Mouse (Mus musculus): ENCODE results near the gene Slc16a10. TPM values are rescaled to one million over a fixed set of nuclear protein-coding genes. Genes with fewer than 3 reads are reported as not detected.

The Slc16a10 gene
- polyA plus RNA-seq, 1 experiment from 2014 or later = 2.2 TPM

DNA sequence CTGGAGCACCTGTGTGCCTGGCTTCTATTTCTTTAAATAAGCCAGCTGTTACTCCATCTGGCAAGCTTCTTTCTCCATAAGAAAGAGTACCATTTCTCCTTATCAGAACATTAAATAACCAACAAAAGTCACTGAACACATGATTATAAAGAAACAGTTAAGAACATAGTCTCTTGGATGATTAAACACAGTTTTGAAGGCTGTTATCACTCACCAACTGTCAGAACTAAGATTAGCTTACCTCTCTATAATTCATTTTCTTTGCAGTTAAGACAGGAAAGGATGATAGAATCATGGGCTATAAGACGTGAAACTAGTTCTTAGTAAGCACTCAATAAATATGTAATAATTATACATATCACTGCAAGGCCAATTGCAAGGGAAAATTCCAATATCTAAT, 36.9 kb downstream of the Slc16a10 start:
- ATAC-seq = no peak
- H3K36me3 ChIP-seq (ENCODE audit: control insufficient read depth, insufficient read depth, low read length) = no peaks in the 10 kb centered on the region
- DNase-seq (ENCODE audit: low spot score) = no peak
- no peaks in the 10 kb centered on the region for H3K9me3 ChIP-seq (replicated peaks; ENCODE audit: control insufficient read depth, low read length)
- 81% methylated on average over 1 of the region's 1 CpGs for WGBS
- no peak overlapping the region for H3K9ac ChIP-seq (ENCODE audit: low read length)
- H3K4me2 ChIP-seq (ENCODE audit: low read length) = no peak overlapping the region
- no peaks in the 10 kb centered on the region for H3K27me3 ChIP-seq (replicated peaks; ENCODE audit: control insufficient read depth, insufficient read depth, low read length)
- no peak overlapping the region for H3K27ac ChIP-seq (ENCODE audit: low read depth, low read length)
- H3K4me3 ChIP-seq (ENCODE audit: low read depth, low read length) = no peak overlapping the region
- no peaks in the 10 kb centered on the region for H3K4me1 ChIP-seq (ENCODE audit: control insufficient read depth, insufficient read depth, low read length)

DNA sequence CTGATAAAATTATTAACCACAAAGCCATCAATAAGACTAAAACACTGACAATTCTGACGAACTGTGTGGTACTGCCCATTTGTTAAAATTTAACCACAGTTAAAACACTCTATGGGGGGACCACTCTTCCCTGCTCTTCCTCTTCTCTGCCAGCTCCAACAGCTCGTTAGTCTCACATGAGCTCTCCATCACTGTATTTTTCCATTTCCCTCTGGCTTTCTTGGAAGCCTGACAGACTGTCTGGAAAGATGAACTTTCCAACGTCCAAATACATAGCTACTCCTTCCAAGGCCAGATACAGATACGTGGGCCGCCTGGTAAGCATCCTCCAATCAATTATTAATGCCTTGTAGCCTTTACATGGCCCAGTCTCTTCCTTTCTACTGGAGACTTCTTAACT, 38.3 kb downstream of the Slc16a10 start:
- Histone ChIP-seq H3K9me3 (replicated peaks; ENCODE audit: control insufficient read depth, low read length) (no peaks in the 10 kb centered on the region), H3K27me3 (replicated peaks; ENCODE audit: control insufficient read depth, insufficient read depth, low read length) (no peaks in the 10 kb centered on the region), H3K4me1 (ENCODE audit: control insufficient read depth, insufficient read depth, low read length) (no peaks in the 10 kb centered on the region), H3K27ac (ENCODE audit: low read depth, low read length) (no peak overlapping the region), H3K9ac (ENCODE audit: low read length) (no peak overlapping the region), H3K36me3 (ENCODE audit: control insufficient read depth, insufficient read depth, low read length) (no peaks in the 10 kb centered on the region), H3K4me3 (ENCODE audit: low read depth, low read length) (no peak overlapping the region), H3K4me2 (ENCODE audit: low read length) (no peak overlapping the region)
- no peak for ATAC-seq
- WGBS = 63% methylated on average over 5 of the region's 5 CpGs
- DNase-seq (ENCODE audit: low spot score) = no peak

- H3K27ac ChIP-seq (ENCODE audit: low read depth, low read length) = no peak overlapping the region
Measured at GRCm38 (mm10) chr10:40102986-40103385, 39.1 kb downstream of the Slc16a10 start.

DNA sequence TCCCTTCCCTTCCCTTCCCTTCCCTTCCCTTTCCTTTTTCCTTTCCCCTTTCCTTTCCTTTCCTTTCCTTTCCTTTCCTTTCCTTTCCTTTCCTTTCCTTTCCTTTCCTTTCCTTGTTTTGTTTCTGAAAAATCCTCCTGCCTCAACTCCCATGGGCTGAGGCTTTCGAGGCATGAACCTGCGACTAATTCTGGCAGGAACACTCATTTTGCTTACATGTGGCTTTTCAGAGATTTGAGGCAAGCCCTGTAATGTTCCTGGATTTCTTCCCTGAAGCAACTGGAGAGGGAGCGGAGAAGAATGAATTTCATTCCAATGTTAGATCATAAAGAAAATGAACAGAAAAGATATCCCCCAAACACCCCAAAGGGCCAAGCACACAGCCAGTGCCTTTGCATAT, 39.9 kb downstream of the Slc16a10 start:
- 78% methylated on average over 3 of the region's 3 CpGs for WGBS
- no peaks in the 10 kb centered on the region for H3K4me1 ChIP-seq (ENCODE audit: control insufficient read depth, insufficient read depth, low read length)
- no peak overlapping the region for H3K9ac ChIP-seq (ENCODE audit: low read length)
- H3K27me3 ChIP-seq (replicated peaks; ENCODE audit: control insufficient read depth, insufficient read depth, low read length) = no peaks in the 10 kb centered on the region
- no peak for DNase-seq (ENCODE audit: low spot score)
- H3K27ac ChIP-seq (ENCODE audit: low read depth, low read length) = no peak overlapping the region
- no peak for ATAC-seq
- H3K9me3 ChIP-seq (replicated peaks; ENCODE audit: control insufficient read depth, low read length) = no peaks in the 10 kb centered on the region
- H3K36me3 ChIP-seq (ENCODE audit: control insufficient read depth, insufficient read depth, low read length) = no peaks in the 10 kb centered on the region
- no peak overlapping the region for H3K4me3 ChIP-seq (ENCODE audit: low read depth, low read length)
- no peak overlapping the region for H3K4me2 ChIP-seq (ENCODE audit: low read length)

More at GRCm38 (mm10) chr10:40102986-40103385, 39.1 kb downstream of the Slc16a10 start:
- Histone ChIP-seq H3K9ac (ENCODE audit: low read length) (no peak overlapping the region), H3K9me3 (replicated peaks; ENCODE audit: control insufficient read depth, low read length) (no peaks in the 10 kb centered on the region), H3K4me2 (ENCODE audit: low read length) (no peak overlapping the region), H3K27me3 (replicated peaks; ENCODE audit: control insufficient read depth, insufficient read depth, low read length) (no peaks in the 10 kb centered on the region), H3K4me1 (ENCODE audit: control insufficient read depth, insufficient read depth, low read length) (no peaks in the 10 kb centered on the region), H3K4me3 (ENCODE audit: low read depth, low read length) (no peak overlapping the region), H3K36me3 (ENCODE audit: control insufficient read depth, insufficient read depth, low read length) (no peaks in the 10 kb centered on the region)
- DNase-seq (ENCODE audit: low spot score) (no peak), ATAC-seq (no peak)
- WGBS = 74% methylated on average over 8 of the region's 8 CpGs

- WGBS = 95% methylated on average over 1 of the region's 1 CpGs
- DNase-seq (ENCODE audit: low spot score) = no peak
- H3K4me2 ChIP-seq (ENCODE audit: low read length) = no peak overlapping the region
- no peak overlapping the region for H3K9ac ChIP-seq (ENCODE audit: low read length)
- H3K4me1 ChIP-seq (ENCODE audit: control insufficient read depth, insufficient read depth, low read length) = no peaks in the 10 kb centered on the region
- no peak for ATAC-seq
- no peaks in the 10 kb centered on the region for H3K9me3 ChIP-seq (replicated peaks; ENCODE audit: control insufficient read depth, low read length)
- no peaks in the 10 kb centered on the region for H3K27me3 ChIP-seq (replicated peaks; ENCODE audit: control insufficient read depth, insufficient read depth, low read length)
- H3K4me3 ChIP-seq (ENCODE audit: low read depth, low read length) = no peak overlapping the region
- H3K27ac ChIP-seq (ENCODE audit: low read depth, low read length) = no peak overlapping the region
- H3K36me3 ChIP-seq (ENCODE audit: control insufficient read depth, insufficient read depth, low read length) = no peaks in the 10 kb centered on the region
Measured at GRCm38 (mm10) chr10:40098441-40098840, 43.6 kb downstream of the Slc16a10 start.

DNA sequence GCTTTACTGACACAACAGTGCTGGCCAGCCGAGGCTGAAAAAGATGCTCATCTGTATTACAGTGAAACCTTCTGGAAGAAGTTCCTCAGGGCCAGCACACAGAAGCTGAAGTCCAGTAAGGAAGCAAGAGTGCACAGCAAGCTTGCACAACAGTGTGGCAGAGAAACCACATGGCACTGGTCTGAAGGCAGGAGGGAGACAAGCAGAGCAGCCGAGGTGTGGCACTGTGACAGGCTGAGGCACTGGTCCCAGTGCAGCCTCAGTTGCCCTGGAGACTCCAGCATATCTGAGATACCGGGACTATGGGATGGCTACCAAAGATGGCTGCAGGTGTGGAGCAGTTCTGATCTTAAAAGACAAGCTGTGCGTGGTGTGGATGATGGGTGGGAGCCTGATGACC, 44.5 kb downstream of the Slc16a10 start:
- WGBS = 79% methylated on average over 4 of the region's 4 CpGs
- Histone ChIP-seq H3K4me2 (ENCODE audit: low read length) (no peak overlapping the region), H3K4me3 (ENCODE audit: low read depth, low read length) (no peak overlapping the region), H3K4me1 (ENCODE audit: control insufficient read depth, insufficient read depth, low read length) (no peaks in the 10 kb centered on the region), H3K27ac (ENCODE audit: low read depth, low read length) (no peak overlapping the region), H3K36me3 (ENCODE audit: control insufficient read depth, insufficient read depth, low read length) (no peaks in the 10 kb centered on the region), H3K9me3 (replicated peaks; ENCODE audit: control insufficient read depth, low read length) (no peaks in the 10 kb centered on the region), H3K27me3 (replicated peaks; ENCODE audit: control insufficient read depth, insufficient read depth, low read length) (no peaks in the 10 kb centered on the region), H3K9ac (ENCODE audit: low read length) (no peak overlapping the region)
- DNase-seq (ENCODE audit: low spot score) = no peak
- no peak for ATAC-seq

DNA sequence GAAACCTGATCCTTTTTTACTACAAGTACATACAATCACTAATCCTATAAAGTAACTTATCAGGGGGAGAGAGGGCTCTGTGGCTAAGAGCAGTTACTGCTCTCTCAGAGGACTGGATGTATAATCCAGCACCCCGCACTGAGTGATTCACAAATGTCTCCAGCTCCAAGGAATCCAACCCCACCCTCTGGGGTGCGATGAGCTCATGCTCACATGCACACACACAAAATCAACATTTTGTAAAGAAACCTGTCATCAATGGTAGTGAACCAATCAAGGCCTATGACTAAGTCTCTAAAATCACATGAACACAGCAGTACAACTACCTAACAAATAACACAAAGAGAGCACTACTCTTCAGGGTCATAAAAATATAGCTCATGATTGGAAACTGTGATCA, 47.3 kb downstream of the Slc16a10 start:
- 83% methylated on average over 2 of the region's 2 CpGs for WGBS

GRCm38 (mm10) chr10:40093526-40093925, 48.5 kb downstream of the Slc16a10 start:
- no peak overlapping the region for H3K27ac ChIP-seq (ENCODE audit: low read depth, low read length)
- H3K9me3 ChIP-seq (replicated peaks; ENCODE audit: control insufficient read depth, low read length) = no peaks in the 10 kb centered on the region
- no peaks in the 10 kb centered on the region for H3K27me3 ChIP-seq (replicated peaks; ENCODE audit: control insufficient read depth, insufficient read depth, low read length)
- ATAC-seq = no peak
- no peaks in the 10 kb centered on the region for H3K4me1 ChIP-seq (ENCODE audit: control insufficient read depth, insufficient read depth, low read length)
- no peak overlapping the region for H3K4me3 ChIP-seq (ENCODE audit: low read depth, low read length)
- H3K4me2 ChIP-seq (ENCODE audit: low read length) = no peak overlapping the region
- H3K36me3 ChIP-seq (ENCODE audit: control insufficient read depth, insufficient read depth, low read length) = no peaks in the 10 kb centered on the region
- DNase-seq (ENCODE audit: low spot score) = no peak
- no peak overlapping the region for H3K9ac ChIP-seq (ENCODE audit: low read length)

More for the DNA sequence above, 47.3 kb downstream of the Slc16a10 start:
- Histone ChIP-seq H3K4me2 (ENCODE audit: low read length) (no peak overlapping the region), H3K9ac (ENCODE audit: low read length) (no peak overlapping the region), H3K9me3 (replicated peaks; ENCODE audit: control insufficient read depth, low read length) (no peaks in the 10 kb centered on the region), H3K27ac (ENCODE audit: low read depth, low read length) (no peak overlapping the region), H3K4me3 (ENCODE audit: low read depth, low read length) (no peak overlapping the region), H3K36me3 (ENCODE audit: control insufficient read depth, insufficient read depth, low read length) (no peaks in the 10 kb centered on the region), H3K4me1 (ENCODE audit: control insufficient read depth, insufficient read depth, low read length) (no peaks in the 10 kb centered on the region), H3K27me3 (replicated peaks; ENCODE audit: control insufficient read depth, insufficient read depth, low read length) (no peaks in the 10 kb centered on the region)
- DNase-seq (ENCODE audit: low spot score) = no peak
- no peak for ATAC-seq

- no peak for DNase-seq (ENCODE audit: low spot score)
- no peaks in the 10 kb centered on the region for H3K27me3 ChIP-seq (replicated peaks; ENCODE audit: control insufficient read depth, insufficient read depth, low read length)
- no peaks in the 10 kb centered on the region for H3K4me1 ChIP-seq (ENCODE audit: control insufficient read depth, insufficient read depth, low read length)
- no peak overlapping the region for H3K4me3 ChIP-seq (ENCODE audit: low read depth, low read length)
- 84% methylated on average over 2 of the region's 2 CpGs for WGBS
- no peaks in the 10 kb centered on the region for H3K36me3 ChIP-seq (ENCODE audit: control insufficient read depth, insufficient read depth, low read length)
- no peak for ATAC-seq
- no peak overlapping the region for H3K27ac ChIP-seq (ENCODE audit: low read depth, low read length)
- no peak overlapping the region for H3K9ac ChIP-seq (ENCODE audit: low read length)
- H3K4me2 ChIP-seq (ENCODE audit: low read length) = no peak overlapping the region
- no peaks in the 10 kb centered on the region for H3K9me3 ChIP-seq (replicated peaks; ENCODE audit: control insufficient read depth, low read length)
Measured at GRCm38 (mm10) chr10:40091455-40091854, 50.6 kb downstream of the Slc16a10 start.
